Mouse (Mus musculus) embryo, embryonic 10.5 days (tissue): ENCODE results near the gene Dlst.
"Not testable (repeated sequence)": the region's sequence is repeated elsewhere in the genome, so short reads cannot be mapped to it uniquely, and the experiment has no call there.

Source experiments
- DNase-seq: peaks from one replicate; pipeline ENCODE4 v3.0.0-alpha.2; 2015; ENCODE audit warnings: low spot score

Gene Dlst

DNA sequence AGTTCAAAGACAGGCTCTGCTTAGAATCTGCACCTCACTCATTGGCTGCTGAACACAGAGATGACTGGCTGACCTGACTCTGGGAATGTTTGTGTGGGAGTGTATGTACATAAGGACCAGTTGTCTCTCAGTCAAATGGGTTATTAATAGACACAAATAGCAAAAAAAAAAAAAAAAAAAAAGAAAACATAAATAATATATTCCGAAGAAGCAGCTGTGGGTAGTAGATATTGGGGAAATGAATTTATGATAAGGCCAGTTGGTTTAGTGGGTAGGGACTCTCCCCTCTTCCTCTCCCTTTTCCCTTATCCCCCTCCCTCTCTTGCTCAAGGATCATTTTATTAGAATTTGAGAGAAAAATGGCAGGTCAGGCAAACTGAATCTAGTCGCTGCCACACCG, 3.3 kb downstream of the Dlst start:
- no peak for DNase-seq

DNA sequence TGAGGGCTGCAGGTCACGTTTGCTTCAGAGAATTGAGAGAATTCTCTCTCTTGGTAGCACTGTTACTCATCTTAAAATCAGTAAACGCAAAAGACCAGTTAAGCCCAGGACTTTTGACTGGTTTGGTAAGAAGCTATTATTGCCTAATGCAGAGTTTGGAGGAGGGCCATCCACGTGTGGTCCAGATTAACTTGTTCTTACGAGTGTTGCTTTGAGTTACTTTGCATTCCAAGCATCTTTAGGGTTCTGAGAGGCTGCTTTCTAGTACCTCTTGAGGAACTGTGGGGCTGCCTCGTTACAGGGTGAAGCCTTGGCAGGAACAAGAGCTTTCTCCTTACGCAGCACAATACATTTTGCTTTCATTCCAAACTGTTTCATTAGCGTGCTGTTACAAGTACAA, 5.0 kb downstream of the Dlst start:
- no peak for DNase-seq

DNA sequence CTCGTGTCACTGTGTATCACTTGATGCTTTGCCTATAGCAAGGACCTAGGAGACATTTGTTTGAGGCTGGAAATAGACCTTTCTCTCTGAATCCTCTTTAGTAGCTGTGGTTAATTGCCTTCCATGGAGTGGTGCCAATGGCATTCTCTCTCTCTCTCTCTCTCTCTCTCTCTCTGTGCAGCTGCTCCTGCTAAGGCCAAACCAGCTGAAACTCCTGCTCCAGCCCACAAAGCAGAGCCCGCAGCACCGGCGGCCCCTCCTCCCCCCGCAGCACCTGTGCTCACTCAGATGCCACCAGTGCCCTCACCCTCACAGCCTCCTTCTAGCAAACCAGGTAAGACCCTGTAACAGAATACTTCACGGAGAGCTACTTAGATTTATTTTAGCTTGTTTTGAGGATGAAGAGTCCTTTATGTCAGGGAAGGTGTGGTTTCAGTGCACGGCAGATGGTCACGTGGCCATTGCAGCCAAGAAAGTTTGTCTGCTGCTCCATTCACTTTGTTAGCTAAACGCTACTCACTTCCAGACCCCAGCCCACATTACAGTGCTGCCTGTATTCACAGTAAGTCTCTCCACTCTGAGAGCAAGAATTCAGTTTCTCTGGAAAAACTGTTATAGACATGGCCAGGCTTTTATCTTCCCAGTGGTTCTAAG, 11.3 kb downstream of the Dlst start:
- DNase-seq: no peak

DNA sequence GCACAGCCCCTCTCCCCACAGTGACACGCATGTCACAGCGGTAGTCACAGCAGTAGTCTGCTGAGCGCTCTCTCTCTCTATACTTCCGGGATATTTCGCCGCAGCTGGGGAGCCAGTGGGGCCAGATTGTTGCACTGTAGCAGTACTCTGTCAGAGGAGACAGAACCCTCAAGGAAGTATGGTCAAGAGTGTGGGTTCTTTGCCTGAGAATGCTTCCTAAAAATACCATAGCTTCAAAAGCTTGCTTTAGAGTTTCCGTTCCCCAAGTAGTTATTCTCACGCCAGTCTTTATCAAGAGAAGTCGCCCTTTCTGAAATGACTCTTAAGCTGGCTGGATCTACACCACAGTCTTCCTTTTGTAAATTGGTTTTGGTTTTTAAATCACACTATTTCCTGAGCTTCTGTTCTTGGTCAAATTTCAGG, 12.5 kb downstream of the Dlst start:
- no peak for DNase-seq

DNA sequence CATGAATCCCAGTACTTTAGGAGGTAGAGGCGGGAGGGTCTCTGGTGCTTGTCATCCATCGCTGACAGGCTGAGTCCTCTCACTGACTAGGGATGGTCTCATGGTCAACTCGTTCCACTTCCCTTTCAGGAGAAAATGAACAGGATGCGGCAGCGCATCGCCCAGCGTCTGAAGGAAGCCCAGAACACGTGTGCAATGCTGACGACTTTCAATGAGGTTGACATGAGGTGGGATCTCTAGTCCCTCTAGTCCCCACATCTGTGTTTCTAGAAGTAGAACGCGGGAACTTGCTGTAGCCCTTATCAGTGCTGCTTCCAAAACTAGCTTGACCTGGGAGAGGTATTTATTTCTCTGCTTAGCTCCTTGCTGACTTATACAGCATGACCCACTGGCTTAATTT, 13.0 kb downstream of the Dlst start:
- DNase-seq: no peak

DNA sequence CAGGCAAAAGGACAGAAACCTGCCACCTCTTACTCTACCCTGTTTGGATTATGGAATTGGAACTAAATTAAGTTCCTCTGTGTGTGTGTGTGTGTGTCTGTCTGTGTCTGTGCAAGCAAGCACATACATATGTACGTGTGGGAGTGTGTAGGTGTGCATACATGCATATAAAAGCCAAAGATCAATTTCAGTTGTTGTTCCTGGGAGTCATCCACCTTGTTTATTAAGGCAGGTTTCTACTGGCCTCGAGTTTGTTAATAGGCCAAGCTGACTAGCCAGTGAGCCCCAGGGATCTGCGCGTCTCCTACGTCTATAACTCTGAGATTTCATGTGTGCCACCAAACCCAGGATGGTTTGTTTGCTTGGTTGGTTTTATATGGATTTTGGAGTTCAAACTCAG, 14.1 kb downstream of the Dlst start:
- no peak for DNase-seq

DNA sequence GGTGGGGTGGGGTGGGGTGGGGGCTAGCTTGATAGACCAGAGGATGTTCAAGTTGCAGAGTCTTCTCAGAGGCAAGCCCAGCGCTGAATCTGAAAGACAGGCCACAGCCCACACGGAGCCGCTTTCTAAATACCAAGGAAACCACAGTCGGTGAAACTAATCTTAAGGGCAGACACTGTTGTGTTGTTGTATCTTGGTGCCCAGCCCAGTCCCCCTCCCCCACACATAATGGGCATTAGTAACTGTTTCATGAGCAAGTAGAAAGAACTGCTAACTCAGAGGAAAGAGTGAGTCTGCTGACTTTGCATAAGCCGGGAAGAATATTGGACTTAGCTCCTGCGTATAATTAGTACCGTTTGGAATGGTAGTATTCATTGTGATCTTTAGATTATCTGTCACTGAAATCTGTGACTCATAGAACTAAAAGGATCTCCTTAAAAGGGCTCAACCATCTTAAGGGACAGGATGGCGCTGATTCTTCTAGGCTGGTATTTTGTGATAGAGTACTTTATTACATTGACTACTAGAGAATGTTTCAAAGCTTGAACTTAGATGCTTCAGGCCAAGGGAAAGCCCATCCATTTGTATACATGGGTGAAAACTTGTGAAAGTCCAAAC, 16.5 kb downstream of the Dlst start:
- DNase-seq: no peak

DNA sequence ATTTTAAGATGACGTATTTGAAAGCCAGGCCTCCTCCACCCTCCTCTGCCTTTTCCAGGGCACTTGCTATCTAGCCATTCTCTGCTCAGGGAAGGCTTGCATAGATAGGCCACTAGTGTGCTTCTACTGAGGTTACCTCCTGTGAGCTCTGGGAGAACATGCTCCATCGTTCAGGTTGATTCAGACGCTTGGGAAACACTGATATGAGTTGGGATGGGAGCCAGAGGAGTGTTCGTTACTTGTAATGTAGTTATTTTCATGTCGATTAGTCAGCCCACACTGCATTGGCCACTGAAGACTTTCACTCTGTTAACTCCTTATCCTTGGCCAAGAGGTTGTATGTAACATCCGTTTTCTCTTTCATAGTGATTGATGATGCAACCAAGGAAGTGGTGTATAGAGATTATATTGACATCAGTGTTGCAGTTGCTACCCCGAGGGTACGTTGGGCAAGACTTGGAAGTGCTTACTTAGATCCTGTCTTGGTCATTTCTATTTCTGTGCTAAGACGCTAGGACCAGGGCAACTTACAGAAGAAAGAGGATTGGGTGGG, 18.9 kb downstream of the Dlst start:
- no peak for DNase-seq

DNA sequence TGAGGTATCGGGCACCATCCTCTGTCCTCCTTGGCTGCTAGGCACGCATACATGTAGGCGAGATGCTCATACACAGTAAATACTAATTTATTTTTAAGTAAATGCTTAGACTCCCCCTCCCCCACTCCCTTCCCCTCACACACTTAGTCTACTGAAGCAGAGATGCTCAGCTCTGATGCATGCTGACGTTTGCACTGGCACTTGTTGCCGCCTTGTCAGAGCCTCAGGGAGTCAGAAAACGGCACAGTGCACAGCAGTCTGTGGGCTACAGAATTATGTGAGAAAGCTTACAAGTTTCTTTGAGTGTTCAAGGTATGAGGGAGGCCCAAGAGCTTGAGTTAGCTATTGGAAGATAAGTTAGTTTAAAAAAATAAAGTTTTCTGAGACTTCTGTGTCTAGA, 20.7 kb downstream of the Dlst start:
- no peak for DNase-seq

DNA sequence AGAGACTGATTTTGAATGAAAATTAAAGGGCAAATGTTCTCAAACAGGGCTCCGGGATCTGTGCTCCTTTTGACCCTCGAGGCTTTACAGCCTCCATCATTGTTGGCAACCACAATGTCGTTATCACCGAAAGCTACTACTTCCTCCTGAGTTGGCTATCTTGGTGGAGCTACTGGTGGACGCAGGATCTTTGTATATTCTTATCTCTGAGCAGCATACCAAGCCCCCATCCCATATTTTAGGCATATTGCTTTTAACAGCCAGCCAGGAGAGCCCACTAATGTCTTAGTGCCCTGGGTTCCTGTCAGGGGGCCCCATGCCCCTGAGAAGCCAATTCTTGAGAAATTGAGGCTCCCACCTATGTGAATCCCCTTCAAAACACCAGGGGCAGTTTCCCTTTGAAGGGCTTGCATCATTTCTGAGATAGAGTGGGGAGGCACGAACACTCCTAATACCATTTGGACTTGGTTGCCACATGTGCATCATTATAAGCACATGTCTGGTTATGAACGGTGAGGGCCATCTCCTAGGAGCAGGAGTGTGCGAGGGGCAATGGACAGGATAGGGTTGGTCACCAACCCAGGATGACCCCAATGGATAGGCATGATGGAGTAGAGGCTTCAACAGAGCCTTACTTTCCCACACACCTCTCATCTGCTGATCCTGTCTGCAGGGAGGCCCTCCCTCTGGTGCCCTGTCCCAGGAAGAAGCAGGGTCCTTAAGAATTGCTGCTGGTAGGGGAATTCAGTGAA, 23.6 kb downstream of the Dlst start:
- no peak for DNase-seq

DNA sequence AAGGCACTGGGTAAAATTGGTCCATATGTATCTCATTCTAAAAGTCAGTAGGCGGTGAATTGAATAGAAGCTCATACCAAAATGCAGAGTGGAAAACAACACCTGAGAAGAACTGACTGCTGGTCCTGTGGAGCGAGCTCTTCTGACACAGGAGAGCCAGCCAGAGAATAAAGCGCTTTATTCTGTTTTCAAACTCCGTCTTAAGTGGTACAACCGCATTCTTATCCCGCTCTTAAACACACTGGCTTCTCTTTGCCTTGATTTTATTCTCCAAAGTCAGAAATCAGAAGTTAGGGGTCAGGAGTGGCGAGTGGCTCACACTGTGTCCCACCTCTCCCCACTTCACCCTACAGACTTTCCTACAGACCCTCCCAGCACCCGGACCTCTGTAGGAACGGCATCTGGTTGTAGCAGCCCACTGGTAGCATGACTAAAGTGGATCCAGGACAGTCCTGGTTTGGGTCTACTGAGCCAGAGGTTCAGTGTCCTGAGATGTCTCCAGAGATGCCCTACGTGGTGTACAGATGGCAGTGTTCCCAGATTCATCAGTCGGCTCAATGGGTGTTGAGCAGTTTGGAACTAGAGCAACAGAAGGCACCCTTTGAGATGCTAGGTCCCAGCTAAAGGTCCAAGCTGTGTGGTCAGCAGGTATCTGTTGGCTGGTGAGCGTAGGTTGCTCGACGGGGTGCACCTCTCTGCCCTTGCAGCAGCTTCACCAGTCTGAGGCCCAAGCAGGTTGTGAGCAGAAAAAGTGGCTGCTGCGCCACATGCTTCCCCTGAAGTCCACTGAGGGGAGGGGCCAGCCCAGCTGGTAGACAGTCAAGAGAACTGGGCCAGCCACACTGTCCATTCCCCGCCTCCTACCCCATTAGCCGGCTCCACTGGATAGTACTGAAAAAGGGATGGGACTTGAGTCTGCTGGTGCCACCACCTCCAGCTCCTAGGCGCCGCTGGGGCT, 25.2 kb downstream of the Dlst start:
- no peak for DNase-seq

DNA sequence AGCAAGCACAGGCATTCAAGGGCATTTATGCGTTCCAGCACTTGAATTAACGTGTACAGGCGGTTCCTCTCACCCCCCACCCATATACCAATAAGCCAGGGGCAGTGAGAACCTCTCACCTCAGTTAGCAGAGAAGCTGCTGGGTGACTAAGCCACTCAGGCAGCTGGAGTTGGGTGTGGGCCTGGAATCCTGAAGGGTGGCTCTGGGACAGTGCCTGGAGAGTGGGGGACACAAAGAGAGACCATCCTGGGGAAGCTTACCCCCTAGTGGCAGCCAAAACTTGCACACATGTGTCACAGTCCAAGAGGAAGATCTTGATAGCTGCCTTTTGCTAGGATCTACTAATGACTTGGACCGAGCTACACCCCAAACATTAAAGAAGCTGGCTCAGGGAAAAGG, 26.0 kb downstream of the Dlst start:
- DNase-seq: no peak

DNA sequence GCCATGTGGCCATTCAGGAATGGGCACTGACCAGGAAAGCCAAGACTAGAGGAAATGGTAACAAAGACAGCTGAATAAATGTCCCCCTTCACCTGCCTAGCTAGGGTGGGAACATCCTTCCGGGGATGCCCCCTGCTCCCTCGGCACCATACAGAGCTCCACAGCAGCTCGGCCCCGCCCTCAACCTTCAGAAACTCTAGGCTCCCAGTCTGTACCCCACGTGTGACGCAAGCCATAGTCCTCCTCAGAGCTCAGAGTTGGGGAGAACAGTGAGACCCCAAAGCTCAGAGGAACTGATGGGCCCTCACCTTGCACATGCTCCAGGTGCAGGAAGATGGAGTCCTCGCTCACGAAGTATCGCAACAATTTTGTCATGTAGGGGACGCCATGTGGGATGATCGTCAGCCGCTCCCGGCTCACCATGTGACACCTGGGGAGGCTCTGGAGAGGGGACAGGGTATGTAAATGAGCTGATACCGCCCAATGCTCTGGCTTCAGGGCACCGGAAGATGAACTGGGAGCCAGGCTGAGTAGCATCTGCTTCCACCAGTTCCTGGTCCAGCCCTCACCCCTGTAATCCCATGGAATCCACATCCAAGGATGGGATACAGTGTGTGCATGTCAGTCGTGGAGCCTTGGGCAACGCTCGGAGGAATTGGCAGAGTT, 29.5 kb downstream of the Dlst start:
- DNase-seq: no peak

DNA sequence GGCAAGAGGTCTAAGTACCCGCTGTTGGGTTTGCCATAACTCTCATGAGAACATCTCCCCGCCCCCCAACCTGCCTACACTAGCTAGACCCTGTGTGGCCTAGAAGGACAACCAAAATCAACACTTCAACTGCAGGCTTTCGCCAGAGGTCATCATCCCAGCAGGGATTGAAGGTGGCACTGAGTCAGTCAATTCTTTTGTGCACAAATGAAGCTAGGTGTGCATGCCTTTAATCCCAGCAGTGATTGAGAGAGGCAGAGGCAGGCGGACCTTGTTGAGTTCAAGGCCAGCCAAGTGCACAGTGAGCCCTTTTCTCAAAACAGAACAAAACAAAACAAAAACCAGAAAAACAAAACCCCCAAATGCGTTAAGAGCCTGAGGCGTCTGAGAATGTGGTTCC, 30.5 kb downstream of the Dlst start:
- no peak for DNase-seq

DNA sequence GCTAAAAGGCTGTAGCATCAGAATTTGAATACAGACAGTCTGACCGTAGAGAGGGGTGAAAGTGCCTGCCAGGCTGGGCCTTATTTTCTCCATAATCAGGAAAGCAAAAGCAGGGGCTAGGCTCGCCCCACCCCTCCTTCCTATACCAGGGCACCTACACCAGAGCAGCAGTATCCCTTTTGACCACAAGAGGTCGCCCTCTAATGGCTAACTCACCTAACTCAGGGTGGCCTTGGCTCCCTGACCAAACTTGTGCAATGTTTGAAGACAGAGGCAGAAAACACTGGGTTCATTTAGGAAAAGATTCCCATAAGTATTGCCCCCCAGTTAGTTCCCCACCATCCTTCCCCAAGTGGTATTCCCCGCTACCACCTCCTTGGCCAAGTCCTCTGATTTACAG, 32.2 kb downstream of the Dlst start:
- peak; percentile 92 for DNase-seq

DNA sequence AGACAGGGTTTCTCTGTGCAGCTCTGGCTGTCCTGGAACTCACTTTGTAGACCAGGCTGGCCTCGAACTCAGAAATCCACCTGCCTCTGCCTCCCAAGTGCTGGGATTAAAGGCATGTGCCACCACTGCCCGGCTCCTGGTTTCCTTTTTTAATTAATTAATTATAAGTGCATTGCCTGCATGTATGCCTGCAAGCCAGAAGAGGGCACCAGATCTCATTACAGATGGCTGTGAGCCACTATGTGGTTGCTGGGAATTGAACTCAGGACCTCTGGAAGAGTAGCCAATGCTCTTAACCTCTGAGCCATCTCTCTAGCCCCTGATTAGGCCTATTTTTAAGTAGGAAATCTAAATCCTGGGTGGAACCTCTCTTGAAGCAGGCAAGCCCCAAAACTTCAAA, 33.6 kb downstream of the Dlst start:
- not testable (repeated sequence) for DNase-seq

DNA sequence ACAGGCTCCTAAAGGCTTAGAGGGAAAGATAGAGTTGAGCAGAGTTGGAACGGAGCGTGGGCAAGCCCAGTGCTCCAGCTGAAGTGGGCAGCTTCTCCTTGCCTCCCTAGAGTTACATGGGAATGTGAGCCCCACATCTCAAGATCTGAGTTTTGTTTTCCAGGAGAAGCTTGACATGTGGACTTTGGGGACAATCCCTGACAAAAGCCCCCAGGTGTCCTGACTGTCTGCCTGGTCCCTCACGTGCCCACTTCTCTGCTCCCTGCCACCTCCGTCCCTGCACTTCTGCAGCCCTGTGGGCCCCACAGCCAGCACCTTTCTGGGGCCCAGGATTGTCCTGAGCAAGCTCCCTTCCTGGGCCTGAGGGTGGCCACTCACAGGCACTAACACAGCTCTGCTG, 34.2 kb downstream of the Dlst start:
- DNase-seq: no peak

DNA sequence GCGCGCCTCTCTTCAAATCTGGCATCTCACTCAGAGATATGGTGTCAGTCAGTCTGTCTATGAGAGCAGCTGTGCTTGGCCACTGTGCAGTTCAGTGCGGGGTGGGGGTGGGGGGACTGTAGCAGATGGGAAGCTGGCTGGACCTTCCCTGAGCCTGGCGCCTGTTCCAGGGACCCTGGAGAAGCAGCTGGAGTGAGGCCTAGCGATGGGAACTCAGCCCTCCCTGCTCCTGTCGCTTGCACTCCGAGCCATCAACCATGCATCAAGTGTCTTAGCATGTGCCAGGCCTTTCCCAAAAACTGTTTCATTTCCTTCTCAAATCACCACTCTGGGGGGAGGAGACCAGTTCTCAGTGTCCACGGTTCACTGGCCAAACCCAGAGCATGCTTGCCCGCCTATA, 35.0 kb downstream of the Dlst start:
- DNase-seq: no peak

DNA sequence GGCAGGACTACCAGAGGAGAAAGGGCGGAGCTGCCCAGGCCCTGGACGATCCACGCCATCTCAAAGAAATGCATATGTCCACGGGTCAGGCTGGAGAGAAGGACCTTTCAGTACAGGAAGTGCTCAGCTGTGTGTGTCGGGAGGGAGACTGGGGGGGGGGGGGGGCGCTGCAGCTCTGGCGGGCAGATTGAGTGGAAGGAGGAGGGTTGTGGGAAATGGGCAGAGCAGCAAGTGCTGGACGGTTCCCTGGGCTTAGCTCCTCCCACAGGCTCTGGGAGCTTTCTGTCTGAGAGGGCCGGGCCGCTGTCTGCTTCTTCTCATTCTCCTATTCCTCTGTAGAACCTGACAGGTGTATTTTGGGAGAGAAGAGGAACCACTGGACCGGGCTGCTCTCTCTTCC, 35.7 kb downstream of the Dlst start:
- peak; percentile 48 for DNase-seq

DNA sequence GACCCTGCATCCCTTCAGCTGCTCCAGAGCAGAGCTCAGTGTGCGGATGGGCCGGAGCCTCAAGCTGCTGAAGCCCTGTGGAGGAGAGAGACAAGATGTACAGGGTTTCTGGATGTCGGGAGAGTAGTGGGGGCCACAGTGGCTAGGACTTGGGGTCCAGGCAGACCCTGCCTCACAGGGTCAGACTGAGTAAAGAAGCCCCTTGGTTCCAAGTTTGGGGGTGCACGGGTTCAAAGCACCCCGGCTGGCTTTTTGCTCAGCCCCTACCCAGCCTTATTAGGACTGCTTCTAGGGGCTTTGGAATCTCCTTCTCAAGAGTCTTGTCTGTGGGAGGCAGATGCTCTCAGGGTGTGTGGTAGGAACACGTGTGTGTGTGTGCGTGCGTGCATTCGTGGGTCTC, 36.2 kb downstream of the Dlst start:
- no peak for DNase-seq

DNA sequence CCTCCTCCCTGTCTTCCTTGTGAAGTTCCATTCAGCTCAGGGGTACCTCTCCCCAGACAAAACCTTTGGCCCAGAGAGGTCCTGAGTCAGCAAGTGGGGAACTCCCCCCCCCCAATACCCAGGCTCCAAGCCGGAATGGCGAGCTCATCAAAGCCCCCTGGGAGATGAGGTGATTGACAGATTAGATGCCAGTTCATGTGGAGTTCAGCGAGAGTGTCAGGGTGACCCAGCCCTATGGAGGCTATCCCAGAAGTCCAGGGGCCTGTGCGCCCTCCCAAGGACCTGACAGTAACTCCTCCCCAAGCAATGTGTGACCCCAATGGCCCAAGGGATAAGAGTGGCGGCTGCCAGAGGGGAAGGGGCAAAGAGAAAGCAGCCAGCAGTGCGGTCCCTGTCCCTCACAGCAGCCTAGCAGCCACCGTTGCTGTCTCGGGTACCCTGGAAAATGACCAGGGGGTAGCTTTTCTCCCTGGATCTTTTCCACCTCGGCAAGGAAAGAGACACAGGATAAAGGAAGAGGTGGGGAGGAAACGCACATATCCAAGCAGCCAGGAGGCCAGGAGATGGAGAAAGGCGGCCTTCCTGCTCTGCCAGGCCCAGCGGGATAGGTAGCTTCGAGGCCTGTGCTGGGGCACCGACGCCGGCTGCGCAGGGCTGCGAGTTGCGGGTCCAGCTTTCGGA, 39.8 kb downstream of the Dlst start:
- DNase-seq: no peak
